Mouse (Mus musculus) heart, adult 9 months (tissue): ENCODE data around the gene Cdk4.

ENCODE experiments used
- DNase-seq, 2 experiments: peaks; one replicate each; pipeline ENCODE4 v3.0.0; 2022; ENCODE audit warnings: low spot score in 2 of 2

Cdk4 gene

GRCm38 (mm10) chr10:127063239-127063872 is at the start of gene Cdk4:
Cdk4 (plus strand) TSS chr10:127063534.
- peak; percentile 98 to 99 for DNase-seq

GRCm38 (mm10) chr10:127016488-127016887 is 46.8 kb upstream of the Cdk4 start:
- no peak for DNase-seq

DNA sequence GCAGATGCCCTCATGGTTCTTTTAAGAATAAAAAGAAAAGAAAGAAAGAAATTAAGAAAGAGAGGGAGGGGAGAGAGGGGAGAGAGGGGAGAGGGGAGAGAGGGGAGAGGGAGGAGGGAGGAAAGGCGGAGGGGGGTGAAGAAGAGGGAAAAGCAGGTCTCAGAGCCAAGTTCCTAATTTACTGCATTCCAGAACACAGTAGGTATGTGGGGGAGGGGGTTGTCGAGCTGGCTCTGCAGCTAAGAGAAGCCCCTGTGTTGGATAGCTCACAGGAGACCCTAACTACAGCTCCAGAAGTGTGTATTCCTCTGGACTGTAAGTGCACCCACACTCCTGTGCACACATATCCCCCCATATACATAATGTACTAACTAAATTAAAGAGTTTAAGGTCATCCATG is 46.3 kb upstream of the Cdk4 start:
- DNase-seq, result no peak

GRCm38 (mm10) chr10:127018422-127018821 is 44.9 kb upstream of the Cdk4 start:
- no peak for DNase-seq

GRCm38 (mm10) chr10:127030336-127031296 is 32.7 kb upstream of the Cdk4 start, which contains the start of gene Tsfm:
Tsfm (minus strand) TSS chr10:127030840.
- peak; percentile 76 to 88 for DNase-seq

DNA sequence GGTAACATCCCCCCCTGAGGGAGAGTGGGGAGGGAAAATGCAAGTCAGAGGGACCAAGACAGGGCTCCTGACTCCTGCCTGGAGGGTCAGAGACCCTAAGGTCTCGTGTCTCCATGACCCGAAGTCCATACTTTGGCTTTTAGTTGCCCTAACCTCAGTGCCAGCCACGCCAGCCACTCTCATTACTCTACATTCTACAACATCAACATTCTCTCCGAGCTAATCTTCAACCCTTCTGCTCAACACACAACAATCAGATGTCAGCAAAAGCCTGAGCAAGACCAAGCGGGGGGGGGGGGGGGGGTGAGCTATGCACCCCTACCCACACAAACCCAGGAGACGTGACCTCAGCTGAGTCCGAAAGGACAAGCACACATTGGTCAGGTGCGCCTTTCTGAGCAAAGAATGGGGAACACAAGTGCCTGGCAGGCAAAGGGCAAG is 30.0 kb upstream of the Cdk4 start:
- no peak for DNase-seq

- DNase-seq, result no peak
Observed at GRCm38 (mm10) chr10:127036273-127036672, 27.1 kb upstream of the Cdk4 start.

GRCm38 (mm10) chr10:127037641-127038040 is 25.7 kb upstream of the Cdk4 start:
- DNase-seq, result no peak

DNA sequence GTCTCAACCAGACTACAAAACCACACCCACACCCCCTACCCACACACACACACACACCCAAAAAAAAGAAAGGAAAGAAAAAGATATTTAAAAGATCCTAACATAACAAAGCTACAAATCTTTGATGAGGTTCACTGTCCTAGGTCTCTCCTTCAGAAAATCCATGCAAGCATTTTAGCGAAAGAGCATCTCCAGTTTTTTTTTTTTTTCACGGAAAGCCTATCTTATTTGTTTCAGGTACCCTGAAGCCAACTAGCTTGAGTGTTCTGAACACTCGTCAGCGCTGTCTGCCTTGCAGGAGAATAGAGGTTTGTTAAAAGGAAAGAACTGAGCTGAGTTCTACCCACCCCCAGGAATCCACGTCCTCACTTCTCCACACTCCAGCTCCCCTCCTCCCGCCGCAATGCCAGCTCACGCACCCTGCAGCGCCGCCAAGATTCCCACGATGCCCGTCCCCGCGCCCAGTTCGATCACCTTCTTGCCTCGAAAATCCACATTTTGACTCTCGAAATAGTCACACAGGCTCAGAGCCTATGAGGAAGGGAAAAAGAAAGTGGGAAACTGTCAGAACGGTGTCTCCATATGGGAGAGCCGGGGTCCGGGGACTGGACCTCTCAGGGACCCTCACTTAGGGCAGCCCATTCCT is 22.6 kb upstream of the Cdk4 start:
- no peak for DNase-seq

DNA sequence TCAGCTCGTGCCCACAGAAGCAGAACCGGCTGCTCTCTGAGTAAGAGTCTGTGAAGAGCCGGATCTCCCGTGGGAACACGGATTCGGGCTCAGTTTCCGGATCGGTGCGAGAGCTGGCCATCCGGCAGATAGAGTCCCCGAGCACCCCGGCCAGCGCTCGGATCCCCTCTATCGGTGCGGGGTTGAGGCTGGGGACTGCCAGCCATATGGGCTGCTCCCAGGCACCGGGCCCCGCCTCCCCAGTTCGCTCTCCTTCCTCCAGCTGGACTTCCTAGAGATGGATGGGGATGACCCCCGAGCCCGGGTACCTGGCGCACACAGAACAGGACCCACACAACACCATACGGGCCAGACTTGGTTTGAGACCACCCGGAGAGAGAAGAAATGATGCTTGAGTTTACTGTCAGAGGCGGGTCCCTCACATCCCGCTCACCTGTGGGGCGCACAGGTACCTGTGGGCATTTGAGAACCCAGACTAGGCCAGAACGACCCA is 22.0 kb upstream of the Cdk4 start, which contains the start of the genes Mettl1 and Eef1akmt3:
Gene Mettl1 (plus strand): TSS at position 141 of the 493 bp plus-strand sequence.
Gene Eef1akmt3 (minus strand): TSS at position 240 of the 493 bp plus-strand sequence.
- peak in 1 of 2 experiments; percentile 35 for DNase-seq

DNA sequence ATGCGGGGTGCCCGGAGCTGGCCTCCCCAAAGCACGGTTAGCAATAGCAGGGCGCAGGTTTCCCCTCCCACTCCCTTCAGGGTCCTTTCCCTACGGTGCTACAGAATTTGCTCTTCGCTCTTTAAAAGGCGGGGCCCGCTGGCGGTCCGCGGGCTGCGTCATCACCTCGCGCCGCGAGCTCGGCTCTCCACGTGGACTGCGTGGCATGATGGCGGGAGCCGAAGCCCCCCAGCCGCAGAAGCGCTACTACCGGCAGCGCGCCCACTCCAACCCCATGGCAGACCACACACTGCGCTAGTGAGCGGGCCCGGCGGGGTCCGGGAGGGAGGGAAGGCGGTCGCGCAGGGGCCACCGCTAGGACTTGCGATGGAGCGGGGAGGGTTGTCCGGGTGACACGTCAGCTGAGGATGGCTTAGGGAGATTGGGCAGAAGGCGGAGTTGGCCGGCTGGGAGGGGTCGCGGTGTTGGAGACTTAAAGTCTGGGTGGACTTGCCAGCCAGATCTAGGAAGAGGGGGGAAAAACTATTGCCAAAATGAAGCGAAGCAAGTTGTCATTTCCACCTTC is 21.5 kb upstream of the Cdk4 start:
- DNase-seq, result peak; percentile 81 to 87

- DNase-seq, result no peak
Observed at GRCm38 (mm10) chr10:127042468-127043115, 20.7 kb upstream of the Cdk4 start.

GRCm38 (mm10) chr10:127043187-127043586 is 20.1 kb upstream of the Cdk4 start:
- no peak for DNase-seq

- no peak for DNase-seq
Observed at GRCm38 (mm10) chr10:127047954-127048353, 15.4 kb upstream of the Cdk4 start, which contains the start of gene Cyp27b1. Cyp27b1 (plus strand) TSS chr10:127048250.

- DNase-seq, result no peak
Observed at GRCm38 (mm10) chr10:127048608-127049394, 14.5 kb upstream of the Cdk4 start.

GRCm38 (mm10) chr10:127049395-127050118 is 13.8 kb upstream of the Cdk4 start:
- no peak for DNase-seq

- DNase-seq, result no peak
Observed at GRCm38 (mm10) chr10:127050119-127050474, 13.2 kb upstream of the Cdk4 start.

DNA sequence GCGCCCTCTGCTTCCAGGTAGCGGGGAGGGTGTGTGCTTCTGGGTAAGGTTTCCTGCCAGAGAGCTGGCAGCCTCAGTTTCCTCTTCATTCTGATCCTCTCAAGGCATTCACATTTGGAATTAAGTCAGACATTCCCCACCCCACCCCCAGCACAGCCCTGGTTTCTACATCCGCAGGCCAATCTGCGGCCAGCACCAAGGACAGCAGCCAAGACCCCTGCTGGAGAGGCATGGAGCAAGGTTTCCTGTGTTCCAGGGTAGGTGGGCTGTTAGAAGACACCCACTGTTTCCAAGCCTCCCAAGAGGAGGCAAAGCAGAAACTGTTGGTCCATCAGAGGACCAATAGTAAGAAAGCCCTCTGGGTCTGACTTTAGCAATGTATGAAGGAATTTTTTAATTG is 8.7 kb upstream of the Cdk4 start:
- no peak for DNase-seq

- DNase-seq, result no peak
Observed at GRCm38 (mm10) chr10:127055406-127055805, 7.9 kb upstream of the Cdk4 start.

DNA sequence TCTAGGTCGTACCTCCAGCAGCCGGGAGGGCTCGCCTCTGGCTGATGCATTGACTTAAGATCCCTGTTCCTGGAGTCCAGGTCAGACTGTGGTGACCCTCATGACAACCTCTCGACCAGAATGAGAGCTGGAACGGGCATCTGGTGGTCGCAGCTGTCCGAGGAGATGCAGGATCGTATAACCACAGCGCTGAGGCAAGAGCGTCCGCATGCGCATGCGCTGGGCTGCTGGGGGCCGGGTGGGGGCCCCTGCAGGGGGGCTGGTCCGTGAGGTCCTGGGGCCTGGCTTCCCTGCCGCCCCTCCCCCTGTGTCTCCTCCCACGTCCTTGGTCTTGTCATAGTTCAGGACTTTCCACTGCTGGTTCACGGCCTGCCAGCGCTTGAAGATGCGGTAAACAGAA is 6.8 kb upstream of the Cdk4 start:
- no peak for DNase-seq
